Mouse (Mus musculus) lung, postnatal 36 days (tissue): ENCODE results near the gene Il17c.

Source experiments
- DNase-seq: peaks from one replicate; pipeline ENCODE4 v3.0.0; 2022; ENCODE audit warnings: mixed read lengths

Gene Il17c

GRCm38 (mm10) chr8:122431694-122432442 lies 10.0 kb downstream of the Il17c start:
- no peak for DNase-seq

GRCm38 (mm10) chr8:122432443-122433268 lies 10.8 kb downstream of the Il17c start, which contains the start of gene Cyba:
TSS of gene Cyba (minus strand) at chr8:122432930.
- DNase-seq = peak; percentile 93

GRCm38 (mm10) chr8:122433269-122433905 lies 11.6 kb downstream of the Il17c start:
- DNase-seq = no peak

- no peak for DNase-seq
Measured at GRCm38 (mm10) chr8:122435375-122435774, 13.6 kb downstream of the Il17c start.

GRCm38 (mm10) chr8:122436146-122436545 lies 14.3 kb downstream of the Il17c start:
- DNase-seq = no peak

GRCm38 (mm10) chr8:122436586-122437125 lies 14.8 kb downstream of the Il17c start:
- no peak for DNase-seq

- DNase-seq = peak; percentile 45
Measured at GRCm38 (mm10) chr8:122437708-122438331, 16.0 kb downstream of the Il17c start.

GRCm38 (mm10) chr8:122439336-122439735 lies 17.5 kb downstream of the Il17c start:
- no peak for DNase-seq

- no peak for DNase-seq
Measured at GRCm38 (mm10) chr8:122441326-122441725, 19.5 kb downstream of the Il17c start.

GRCm38 (mm10) chr8:122442356-122442755 lies 20.5 kb downstream of the Il17c start:
- DNase-seq = no peak

- DNase-seq = no peak
Measured at GRCm38 (mm10) chr8:122442781-122443180, 21.0 kb downstream of the Il17c start.

- peak; percentile 100 for DNase-seq
Measured at GRCm38 (mm10) chr8:122443262-122444006, 21.6 kb downstream of the Il17c start, which contains the start of gene Mvd. TSS of gene Mvd (minus strand) at chr8:122443422.

GRCm38 (mm10) chr8:122444058-122444748 lies 22.4 kb downstream of the Il17c start:
- DNase-seq = peak; percentile 96

GRCm38 (mm10) chr8:122445203-122445602 lies 23.4 kb downstream of the Il17c start:
- no peak for DNase-seq

- DNase-seq = no peak
Measured at GRCm38 (mm10) chr8:122451161-122451703, 29.4 kb downstream of the Il17c start.

- no peak for DNase-seq
Measured at GRCm38 (mm10) chr8:122452154-122452553, 30.3 kb downstream of the Il17c start.

- DNase-seq = peak; percentile 56
Measured at GRCm38 (mm10) chr8:122454409-122454808, 32.6 kb downstream of the Il17c start.

- DNase-seq = no peak
Measured at GRCm38 (mm10) chr8:122457171-122457570, 35.4 kb downstream of the Il17c start.

GRCm38 (mm10) chr8:122459218-122459900 lies 37.5 kb downstream of the Il17c start:
- no peak for DNase-seq

- no peak for DNase-seq
Measured at GRCm38 (mm10) chr8:122459990-122460389, 38.2 kb downstream of the Il17c start.
